Mouse (Mus musculus): ENCODE measurements around the gene Gm11554. TPM values are rescaled to one million over a fixed set of nuclear protein-coding genes. Genes with fewer than 3 reads are reported as not detected.

Gene Gm11554
- not detected for polyA plus RNA-seq (2015; fragmentation: Illumina TruSeq; extraction: RNeasy Lipid Tissue Mini Kit (QIAGEN cat#74804); ENCODE audit: insufficient read depth, low replicate concordance)

DNA sequence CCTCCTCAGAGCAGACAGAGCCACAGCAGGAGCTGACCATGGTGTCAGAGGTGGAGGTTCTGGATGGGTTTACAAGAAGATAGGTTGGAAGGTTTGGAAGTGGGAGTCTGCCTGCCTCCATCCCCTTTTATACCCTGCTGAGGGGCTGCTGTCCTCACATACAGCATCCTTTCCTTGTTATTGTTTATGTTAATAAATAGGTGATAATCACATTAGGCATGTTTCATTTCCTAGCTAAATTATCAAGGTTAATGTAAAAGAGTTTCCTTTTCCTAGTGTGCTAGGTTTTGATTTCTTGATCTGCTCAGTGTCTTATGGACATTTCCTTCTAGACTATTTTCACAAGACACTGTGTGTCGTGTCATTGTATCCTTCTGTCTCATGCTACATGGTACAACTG lies at the start of gene Gm11554:
TSS of gene Gm11554 (minus strand) at position 101 of the 400 bp plus-strand sequence.

GRCm38 (mm10) chr11:99851508-99851907 lies 47.3 kb upstream of the Gm11554 start, which contains the start of gene Krtap4-16:
TSS of gene Krtap4-16 (minus strand) at chr11:99851608.

GRCm38 (mm10) chr11:99837966-99838365 lies 33.7 kb upstream of the Gm11554 start, which contains the start of gene 2300003K06Rik:
TSS of gene 2300003K06Rik (minus strand) at chr11:99838066.

DNA sequence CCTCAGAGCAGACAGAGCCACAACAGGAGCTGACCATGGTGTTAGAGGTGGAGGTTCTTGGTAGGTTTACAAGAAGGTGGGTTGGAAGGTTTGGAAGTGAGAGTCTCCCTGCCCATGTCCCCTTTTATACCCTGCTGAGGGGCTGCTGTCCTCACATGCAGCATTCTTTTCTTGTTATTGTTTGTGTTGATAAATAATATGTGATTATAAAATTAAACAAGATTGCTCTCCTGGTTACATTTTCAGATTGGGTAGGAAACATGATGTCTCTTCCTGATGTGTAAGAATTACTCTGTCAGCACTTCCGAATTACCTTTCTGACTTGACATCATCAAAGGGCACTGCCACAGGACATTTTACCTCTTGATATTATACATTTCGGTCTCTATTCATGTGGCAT lies 11.3 kb upstream of the Gm11554 start, which contains the start of gene Gm11564:
TSS of gene Gm11564 (minus strand) at position 101 of the 400 bp plus-strand sequence.

GRCm38 (mm10) chr11:99809792-99810191 lies 5.5 kb upstream of the Gm11554 start, which contains the start of gene Krtap4-13:
TSS of gene Krtap4-13 (minus strand) at chr11:99809892.

GRCm38 (mm10) chr11:99798832-99799231 lies 5.4 kb downstream of the Gm11554 start, which contains the start of gene Gm11569:
TSS of gene Gm11569 (minus strand) at chr11:99798932.

DNA sequence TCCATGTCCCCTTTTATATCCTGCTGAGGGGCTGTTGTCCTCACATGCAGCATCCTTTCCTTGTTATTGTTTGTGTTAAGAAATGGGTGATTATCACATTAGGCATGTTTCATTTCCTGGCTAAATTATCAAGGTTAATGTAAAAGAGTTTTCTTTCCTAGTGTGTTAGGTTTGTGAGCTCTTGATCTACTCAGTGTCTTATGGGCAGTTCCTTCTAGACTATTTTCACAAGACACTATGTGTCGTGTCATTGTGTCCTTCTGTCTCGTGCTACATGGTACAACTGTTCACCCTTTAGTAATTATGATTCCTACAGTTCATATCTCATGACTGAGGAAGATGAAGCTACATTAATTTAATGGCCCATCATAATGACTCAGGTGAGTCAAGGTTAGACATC lies 10.9 kb downstream of the Gm11554 start, which contains the start of gene Gm11596:
TSS of gene Gm11596 (minus strand) at position 101 of the 400 bp plus-strand sequence.

DNA sequence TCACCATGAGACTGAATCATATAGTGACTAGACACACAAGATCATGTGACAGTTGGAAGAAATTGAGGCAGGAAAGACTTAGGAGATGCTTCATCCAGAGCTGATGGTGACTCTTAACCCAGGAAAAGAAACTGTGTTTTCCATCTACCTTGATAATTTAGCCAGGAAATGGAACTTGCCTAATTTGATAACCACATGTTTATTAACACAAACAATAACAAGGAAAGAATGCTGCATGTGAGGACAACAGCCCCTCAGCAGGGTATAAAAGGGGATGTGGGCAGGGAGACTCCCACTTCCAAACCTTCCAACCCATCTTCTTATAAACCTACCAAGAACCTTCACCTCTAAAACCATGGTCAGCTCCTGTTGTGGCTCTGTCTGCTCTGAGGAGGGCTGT lies 19.3 kb downstream of the Gm11554 start, which contains the start of gene Krtap4-9:
TSS of gene Krtap4-9 (plus strand) at position 301 of the 400 bp plus-strand sequence.

GRCm38 (mm10) chr11:99780604-99781003 lies 23.6 kb downstream of the Gm11554 start, which contains the start of gene Krtap4-8:
TSS of gene Krtap4-8 (minus strand) at chr11:99780704.

GRCm38 (mm10) chr11:99772813-99773212 lies 31.4 kb downstream of the Gm11554 start, which contains the start of gene Gm11595:
TSS of gene Gm11595 (minus strand) at chr11:99772913.

Other genes with a start within 250 kb of the Gm11554 start
- gene Krtap3-2, start 247.6 kb downstream of the Gm11554 start, polyA plus RNA-seq (2015; fragmentation: Illumina TruSeq; extraction: RNeasy Lipid Tissue Mini Kit (QIAGEN cat#74804); ENCODE audit: insufficient read depth, low replicate concordance): not detected
- not detected for gene Gm11939, start 245.0 kb downstream of the Gm11554 start, polyA plus RNA-seq (2015; fragmentation: Illumina TruSeq; extraction: RNeasy Lipid Tissue Mini Kit (QIAGEN cat#74804); ENCODE audit: insufficient read depth, low replicate concordance)
- not detected for gene Krtap3-1, start 237.8 kb downstream of the Gm11554 start, polyA plus RNA-seq (2015; fragmentation: Illumina TruSeq; extraction: RNeasy Lipid Tissue Mini Kit (QIAGEN cat#74804); ENCODE audit: insufficient read depth, low replicate concordance)
- gene Krtap1-5, start 223.4 kb downstream of the Gm11554 start, polyA plus RNA-seq (2015; fragmentation: Illumina TruSeq; extraction: RNeasy Lipid Tissue Mini Kit (QIAGEN cat#74804); ENCODE audit: insufficient read depth, low replicate concordance): not detected
- gene Krtap1-4, start 220.8 kb downstream of the Gm11554 start, polyA plus RNA-seq (2015; fragmentation: Illumina TruSeq; extraction: RNeasy Lipid Tissue Mini Kit (QIAGEN cat#74804); ENCODE audit: insufficient read depth, low replicate concordance): not detected
- gene Krtap1-3, start 213.1 kb downstream of the Gm11554 start, polyA plus RNA-seq (2015; fragmentation: Illumina TruSeq; extraction: RNeasy Lipid Tissue Mini Kit (QIAGEN cat#74804); ENCODE audit: insufficient read depth, low replicate concordance): not detected
- not detected for gene Krtap9-3, start 206.3 kb downstream of the Gm11554 start, polyA plus RNA-seq (2015; fragmentation: Illumina TruSeq; extraction: RNeasy Lipid Tissue Mini Kit (QIAGEN cat#74804); ENCODE audit: insufficient read depth, low replicate concordance)
- not detected for gene Gm11938, start 201.1 kb downstream of the Gm11554 start, polyA plus RNA-seq (2015; fragmentation: Illumina TruSeq; extraction: RNeasy Lipid Tissue Mini Kit (QIAGEN cat#74804); ENCODE audit: insufficient read depth, low replicate concordance)
- not detected for gene Gm11937, start 194.3 kb downstream of the Gm11554 start, polyA plus RNA-seq (2015; fragmentation: Illumina TruSeq; extraction: RNeasy Lipid Tissue Mini Kit (QIAGEN cat#74804); ENCODE audit: insufficient read depth, low replicate concordance)
- not detected for gene Krtap2-4, start 189.6 kb downstream of the Gm11554 start, polyA plus RNA-seq (2015; fragmentation: Illumina TruSeq; extraction: RNeasy Lipid Tissue Mini Kit (QIAGEN cat#74804); ENCODE audit: insufficient read depth, low replicate concordance)
- not detected for gene Gm11562, start 184.0 kb downstream of the Gm11554 start, polyA plus RNA-seq (2015; fragmentation: Illumina TruSeq; extraction: RNeasy Lipid Tissue Mini Kit (QIAGEN cat#74804); ENCODE audit: insufficient read depth, low replicate concordance)
- not detected for gene Krtap4-1, start 176.2 kb downstream of the Gm11554 start, polyA plus RNA-seq (2015; fragmentation: Illumina TruSeq; extraction: RNeasy Lipid Tissue Mini Kit (QIAGEN cat#74804); ENCODE audit: insufficient read depth, low replicate concordance)
- gene Krtap4-2, start 169.4 kb downstream of the Gm11554 start, polyA plus RNA-seq (2015; fragmentation: Illumina TruSeq; extraction: RNeasy Lipid Tissue Mini Kit (QIAGEN cat#74804); ENCODE audit: insufficient read depth, low replicate concordance): not detected
- gene Krtap4-7, start 160.4 kb downstream of the Gm11554 start, polyA plus RNA-seq (2015; fragmentation: Illumina TruSeq; extraction: RNeasy Lipid Tissue Mini Kit (QIAGEN cat#74804); ENCODE audit: insufficient read depth, low replicate concordance): not detected
- gene Gm11555, start 154.2 kb downstream of the Gm11554 start, polyA plus RNA-seq (2015; fragmentation: Illumina TruSeq; extraction: RNeasy Lipid Tissue Mini Kit (QIAGEN cat#74804); ENCODE audit: insufficient read depth, low replicate concordance): not detected
- not detected for gene Gm11563, start 145.5 kb downstream of the Gm11554 start, polyA plus RNA-seq (2015; fragmentation: Illumina TruSeq; extraction: RNeasy Lipid Tissue Mini Kit (QIAGEN cat#74804); ENCODE audit: insufficient read depth, low replicate concordance)
- gene Krtap4-6, start 138.5 kb downstream of the Gm11554 start, polyA plus RNA-seq (2015; fragmentation: Illumina TruSeq; extraction: RNeasy Lipid Tissue Mini Kit (QIAGEN cat#74804); ENCODE audit: insufficient read depth, low replicate concordance): not detected
- not detected for gene Gm14190, start 113.7 kb downstream of the Gm11554 start, polyA plus RNA-seq (2015; fragmentation: Illumina TruSeq; extraction: RNeasy Lipid Tissue Mini Kit (QIAGEN cat#74804); ENCODE audit: insufficient read depth, low replicate concordance)
- gene Gm14180, start 70.2 kb downstream of the Gm11554 start, polyA plus RNA-seq (2015; fragmentation: Illumina TruSeq; extraction: RNeasy Lipid Tissue Mini Kit (QIAGEN cat#74804); ENCODE audit: insufficient read depth, low replicate concordance): not detected
- not detected for gene Gm11595, start 31.5 kb downstream of the Gm11554 start, polyA plus RNA-seq (2015; fragmentation: Illumina TruSeq; extraction: RNeasy Lipid Tissue Mini Kit (QIAGEN cat#74804); ENCODE audit: insufficient read depth, low replicate concordance)
- not detected for gene Krtap4-8, start 23.7 kb downstream of the Gm11554 start, polyA plus RNA-seq (2015; fragmentation: Illumina TruSeq; extraction: RNeasy Lipid Tissue Mini Kit (QIAGEN cat#74804); ENCODE audit: insufficient read depth, low replicate concordance)
- not detected for gene Krtap4-9, start 19.2 kb downstream of the Gm11554 start, polyA plus RNA-seq (2015; fragmentation: Illumina TruSeq; extraction: RNeasy Lipid Tissue Mini Kit (QIAGEN cat#74804); ENCODE audit: insufficient read depth, low replicate concordance)
- not detected for gene Gm11596, start 11.0 kb downstream of the Gm11554 start, polyA plus RNA-seq (2015; fragmentation: Illumina TruSeq; extraction: RNeasy Lipid Tissue Mini Kit (QIAGEN cat#74804); ENCODE audit: insufficient read depth, low replicate concordance)
- not detected for gene Gm11569, start 5.5 kb downstream of the Gm11554 start, polyA plus RNA-seq (2015; fragmentation: Illumina TruSeq; extraction: RNeasy Lipid Tissue Mini Kit (QIAGEN cat#74804); ENCODE audit: insufficient read depth, low replicate concordance)
- not detected for gene Krtap4-13, start 5.4 kb upstream of the Gm11554 start, polyA plus RNA-seq (2015; fragmentation: Illumina TruSeq; extraction: RNeasy Lipid Tissue Mini Kit (QIAGEN cat#74804); ENCODE audit: insufficient read depth, low replicate concordance)
- not detected for gene Gm11564, start 11.2 kb upstream of the Gm11554 start, polyA plus RNA-seq (2015; fragmentation: Illumina TruSeq; extraction: RNeasy Lipid Tissue Mini Kit (QIAGEN cat#74804); ENCODE audit: insufficient read depth, low replicate concordance)
- gene 2300003K06Rik, start 33.6 kb upstream of the Gm11554 start, polyA plus RNA-seq (2015; fragmentation: Illumina TruSeq; extraction: RNeasy Lipid Tissue Mini Kit (QIAGEN cat#74804); ENCODE audit: insufficient read depth, low replicate concordance): not detected
- gene Krtap4-16, start 47.2 kb upstream of the Gm11554 start, polyA plus RNA-seq (2015; fragmentation: Illumina TruSeq; extraction: RNeasy Lipid Tissue Mini Kit (QIAGEN cat#74804); ENCODE audit: insufficient read depth, low replicate concordance): not detected
- not detected for gene Gm11568, start 53.5 kb upstream of the Gm11554 start, polyA plus RNA-seq (2015; fragmentation: Illumina TruSeq; extraction: RNeasy Lipid Tissue Mini Kit (QIAGEN cat#74804); ENCODE audit: insufficient read depth, low replicate concordance)
- not detected for gene Gm11559, start 60.0 kb upstream of the Gm11554 start, polyA plus RNA-seq (2015; fragmentation: Illumina TruSeq; extraction: RNeasy Lipid Tissue Mini Kit (QIAGEN cat#74804); ENCODE audit: insufficient read depth, low replicate concordance)
- not detected for gene Krtap9-1, start 68.9 kb upstream of the Gm11554 start, polyA plus RNA-seq (2015; fragmentation: Illumina TruSeq; extraction: RNeasy Lipid Tissue Mini Kit (QIAGEN cat#74804); ENCODE audit: insufficient read depth, low replicate concordance)
- not detected for gene Gm11567, start 74.7 kb upstream of the Gm11554 start, polyA plus RNA-seq (2015; fragmentation: Illumina TruSeq; extraction: RNeasy Lipid Tissue Mini Kit (QIAGEN cat#74804); ENCODE audit: insufficient read depth, low replicate concordance)
- gene Krtap31-1, start 103.5 kb upstream of the Gm11554 start, polyA plus RNA-seq (2015; fragmentation: Illumina TruSeq; extraction: RNeasy Lipid Tissue Mini Kit (QIAGEN cat#74804); ENCODE audit: insufficient read depth, low replicate concordance): not detected
- not detected for gene Gm11565, start 110.3 kb upstream of the Gm11554 start, polyA plus RNA-seq (2015; fragmentation: Illumina TruSeq; extraction: RNeasy Lipid Tissue Mini Kit (QIAGEN cat#74804); ENCODE audit: insufficient read depth, low replicate concordance)
- not detected for gene Krtap31-2, start 131.8 kb upstream of the Gm11554 start, polyA plus RNA-seq (2015; fragmentation: Illumina TruSeq; extraction: RNeasy Lipid Tissue Mini Kit (QIAGEN cat#74804); ENCODE audit: insufficient read depth, low replicate concordance)
- gene Krtap9-5, start 144.0 kb upstream of the Gm11554 start, polyA plus RNA-seq (2015; fragmentation: Illumina TruSeq; extraction: RNeasy Lipid Tissue Mini Kit (QIAGEN cat#74804); ENCODE audit: insufficient read depth, low replicate concordance): not detected
- not detected for gene Krtap29-1, start 174.6 kb upstream of the Gm11554 start, polyA plus RNA-seq (2015; fragmentation: Illumina TruSeq; extraction: RNeasy Lipid Tissue Mini Kit (QIAGEN cat#74804); ENCODE audit: insufficient read depth, low replicate concordance)
- gene Krtap16-1, start 182.2 kb upstream of the Gm11554 start, polyA plus RNA-seq (2015; fragmentation: Illumina TruSeq; extraction: RNeasy Lipid Tissue Mini Kit (QIAGEN cat#74804); ENCODE audit: insufficient read depth, low replicate concordance): not detected
- gene Krtap17-1, start 189.5 kb upstream of the Gm11554 start, polyA plus RNA-seq (2015; fragmentation: Illumina TruSeq; extraction: RNeasy Lipid Tissue Mini Kit (QIAGEN cat#74804); ENCODE audit: insufficient read depth, low replicate concordance): not detected
- gene Krt33a, start 211.8 kb upstream of the Gm11554 start, polyA plus RNA-seq (2015; fragmentation: Illumina TruSeq; extraction: RNeasy Lipid Tissue Mini Kit (QIAGEN cat#74804); ENCODE audit: insufficient read depth, low replicate concordance): not detected
- gene Krt33b, start 225.4 kb upstream of the Gm11554 start, polyA plus RNA-seq (2015; fragmentation: Illumina TruSeq; extraction: RNeasy Lipid Tissue Mini Kit (QIAGEN cat#74804); ENCODE audit: insufficient read depth, low replicate concordance): not detected
- gene Krt34, start 237.1 kb upstream of the Gm11554 start, polyA plus RNA-seq (2015; fragmentation: Illumina TruSeq; extraction: RNeasy Lipid Tissue Mini Kit (QIAGEN cat#74804); ENCODE audit: insufficient read depth, low replicate concordance): not detected
- not detected for gene Krt31, start 246.1 kb upstream of the Gm11554 start, polyA plus RNA-seq (2015; fragmentation: Illumina TruSeq; extraction: RNeasy Lipid Tissue Mini Kit (QIAGEN cat#74804); ENCODE audit: insufficient read depth, low replicate concordance)

All from spleen, adult 10 weeks (tissue).